Mouse (Mus musculus) lung, postnatal 25 days (tissue): ENCODE data around the gene Gm614.

Experiments used
- DNase-seq: peaks from one replicate; pipeline ENCODE4 v3.0.0; 2022; ENCODE audit warnings: low spot score

Gm614 gene

DNA sequence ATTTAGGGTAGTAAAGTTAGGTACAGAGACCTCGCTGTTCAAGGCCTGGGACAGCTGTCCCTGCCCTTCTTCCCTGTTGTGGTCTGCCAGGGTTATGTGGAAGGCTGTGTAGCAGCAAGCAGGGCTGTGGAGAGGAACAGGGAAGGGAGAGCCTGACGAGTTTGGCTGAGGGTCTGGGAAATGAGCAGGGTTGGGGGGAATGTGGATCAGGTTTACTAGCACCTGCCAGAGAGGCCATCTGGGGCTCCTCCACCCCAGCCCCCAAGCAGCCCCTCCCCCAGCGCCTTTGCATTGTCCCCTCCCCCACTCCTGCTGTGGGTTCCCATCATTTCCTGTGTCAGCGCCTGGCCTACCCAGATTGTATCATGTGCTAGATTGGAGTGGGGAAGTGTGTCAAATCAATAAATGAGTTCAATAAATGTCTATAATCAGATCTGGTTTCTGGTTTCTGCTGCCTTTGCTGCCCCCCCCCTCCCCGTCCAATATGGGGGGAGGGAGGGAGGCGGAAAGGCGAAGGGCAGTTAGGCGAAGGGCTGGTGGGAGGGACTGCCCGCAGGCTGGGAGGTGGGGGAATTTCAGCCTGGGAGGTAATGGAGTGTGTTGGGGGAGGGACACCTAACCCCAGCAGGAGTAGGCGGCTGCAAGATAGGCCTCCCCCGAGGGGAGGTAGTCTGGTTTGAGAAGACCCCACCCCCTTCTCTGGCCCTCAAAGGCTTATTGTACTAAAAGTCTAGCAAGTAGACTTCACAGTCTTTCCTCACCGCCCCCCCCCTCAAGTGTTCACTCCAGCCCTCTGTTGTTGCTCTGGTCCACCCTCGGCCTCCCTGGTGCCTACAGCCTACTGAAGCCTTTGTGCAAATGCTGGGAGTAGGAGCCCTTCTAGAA, 3.1 kb downstream of the Gm614 start:
- no peak for DNase-seq

DNA sequence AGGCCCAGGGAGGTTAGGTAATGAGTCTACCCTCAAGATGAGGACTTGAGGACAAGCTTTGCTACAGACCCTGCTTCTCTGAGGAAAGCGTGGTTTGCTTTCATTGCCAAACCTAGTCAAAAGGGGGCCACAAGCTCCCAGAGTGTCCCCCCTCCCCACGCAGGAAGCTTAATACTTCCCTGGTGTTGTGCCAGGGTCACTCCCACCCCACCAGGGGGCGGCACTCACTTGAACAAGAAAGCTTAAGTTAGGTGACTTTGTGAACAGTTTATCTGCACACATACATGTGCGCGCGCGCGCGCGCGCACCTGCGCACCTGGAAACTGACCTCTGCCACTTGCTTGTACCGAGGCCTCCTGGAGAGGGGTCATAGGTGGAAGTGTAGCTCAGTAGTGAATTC, 7.2 kb downstream of the Gm614 start:
- no peak for DNase-seq

DNA sequence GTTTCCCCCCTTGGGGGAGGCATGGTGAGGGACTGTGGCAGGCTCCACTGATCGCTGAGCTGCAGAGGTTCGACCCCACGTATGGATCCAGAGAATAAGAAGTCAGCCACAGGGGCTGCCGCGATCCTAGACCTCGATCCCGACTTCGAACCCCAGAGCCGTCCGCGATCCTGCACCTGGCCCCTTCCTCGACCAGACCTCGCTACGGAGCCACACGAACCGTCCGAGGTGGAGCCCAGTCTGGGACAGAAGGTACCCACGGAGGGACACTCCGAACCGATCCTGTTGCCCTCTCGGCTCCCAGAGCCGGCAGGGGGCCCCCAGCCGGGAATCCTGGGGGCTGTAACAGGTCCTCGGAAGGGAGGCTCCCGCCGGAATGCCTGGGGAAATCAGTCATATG, 9.1 kb downstream of the Gm614 start:
- DNase-seq = no peak

DNA sequence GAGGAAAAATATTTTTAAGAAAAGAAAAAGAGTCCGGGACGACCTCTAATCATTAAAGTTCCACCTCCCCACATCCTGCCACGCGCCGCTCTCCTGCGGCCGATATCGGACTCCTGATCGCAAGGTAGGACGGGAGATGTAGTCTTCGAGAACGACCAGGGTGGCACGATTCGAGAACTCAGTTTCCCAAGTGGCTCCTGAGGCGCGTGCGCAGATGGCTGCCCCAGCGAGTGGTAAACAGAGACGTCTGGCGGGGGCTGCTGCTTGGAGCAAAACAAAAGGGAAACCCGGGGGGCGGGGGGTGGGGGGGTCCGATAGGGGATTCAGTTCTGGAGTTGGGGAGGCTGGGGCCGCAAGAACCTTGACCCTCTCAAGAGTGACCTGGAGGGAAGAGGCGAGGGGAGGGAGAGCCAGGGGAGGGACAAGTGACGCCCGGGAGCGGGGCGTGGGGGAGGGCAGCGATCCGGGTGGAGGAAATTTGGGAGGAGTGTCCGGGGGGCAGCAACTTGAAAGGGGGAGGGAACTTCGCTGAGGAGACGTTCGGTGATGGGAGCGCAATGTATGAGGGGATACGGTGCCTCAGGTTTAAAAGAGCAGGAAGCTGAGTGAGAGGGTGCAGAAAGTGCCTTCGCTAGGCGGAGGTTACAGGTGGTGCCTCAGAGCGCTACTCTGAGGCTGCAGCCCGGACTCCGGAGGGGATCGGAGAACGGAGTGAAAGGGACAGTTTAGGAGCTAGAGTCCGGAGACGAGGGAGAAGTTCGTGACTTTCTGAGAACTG, 9.7 kb downstream of the Gm614 start, which contains the start of gene Foxo4:
Gene Foxo4, plus strand, starts transcription at position 577 of the 778 bp plus-strand sequence.
- DNase-seq = peak; percentile 92

DNA sequence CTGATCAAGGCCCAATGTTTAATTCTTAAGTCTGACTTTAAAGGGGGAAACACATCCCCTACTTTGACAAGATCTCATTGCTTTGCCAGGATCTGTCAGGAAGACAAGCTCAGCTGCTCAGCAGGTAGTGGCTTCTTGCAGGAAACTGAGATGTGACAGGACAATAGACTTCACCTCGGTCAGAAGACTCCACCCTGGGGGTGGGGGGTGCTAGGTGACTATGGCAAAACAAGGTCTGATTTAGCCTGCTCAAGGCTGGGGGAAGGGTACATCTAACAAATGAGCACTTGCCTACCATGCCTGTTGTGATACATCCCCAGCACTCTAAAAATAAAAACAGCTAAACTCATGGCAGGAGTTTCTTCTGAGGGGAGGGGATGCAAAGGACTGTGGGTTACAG, 18.8 kb downstream of the Gm614 start:
- no peak for DNase-seq

DNA sequence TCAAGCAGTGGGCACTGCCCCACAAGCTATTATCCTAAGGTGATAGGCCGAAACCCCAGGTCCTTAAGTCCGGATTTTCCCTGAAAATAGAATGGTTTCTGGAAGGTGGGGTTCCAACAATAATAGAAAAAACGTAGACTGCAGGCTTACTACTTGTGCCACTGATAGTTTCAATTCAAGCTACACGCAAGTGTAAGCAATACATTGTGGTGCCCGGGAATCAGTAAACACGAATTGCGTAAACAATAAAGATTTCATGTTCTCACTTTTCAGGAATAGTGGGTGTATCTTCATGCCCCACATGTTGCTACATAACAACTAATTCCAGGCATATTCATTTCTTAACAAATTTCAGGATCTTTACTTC, 41.0 kb downstream of the Gm614 start:
- DNase-seq = no peak

DNA sequence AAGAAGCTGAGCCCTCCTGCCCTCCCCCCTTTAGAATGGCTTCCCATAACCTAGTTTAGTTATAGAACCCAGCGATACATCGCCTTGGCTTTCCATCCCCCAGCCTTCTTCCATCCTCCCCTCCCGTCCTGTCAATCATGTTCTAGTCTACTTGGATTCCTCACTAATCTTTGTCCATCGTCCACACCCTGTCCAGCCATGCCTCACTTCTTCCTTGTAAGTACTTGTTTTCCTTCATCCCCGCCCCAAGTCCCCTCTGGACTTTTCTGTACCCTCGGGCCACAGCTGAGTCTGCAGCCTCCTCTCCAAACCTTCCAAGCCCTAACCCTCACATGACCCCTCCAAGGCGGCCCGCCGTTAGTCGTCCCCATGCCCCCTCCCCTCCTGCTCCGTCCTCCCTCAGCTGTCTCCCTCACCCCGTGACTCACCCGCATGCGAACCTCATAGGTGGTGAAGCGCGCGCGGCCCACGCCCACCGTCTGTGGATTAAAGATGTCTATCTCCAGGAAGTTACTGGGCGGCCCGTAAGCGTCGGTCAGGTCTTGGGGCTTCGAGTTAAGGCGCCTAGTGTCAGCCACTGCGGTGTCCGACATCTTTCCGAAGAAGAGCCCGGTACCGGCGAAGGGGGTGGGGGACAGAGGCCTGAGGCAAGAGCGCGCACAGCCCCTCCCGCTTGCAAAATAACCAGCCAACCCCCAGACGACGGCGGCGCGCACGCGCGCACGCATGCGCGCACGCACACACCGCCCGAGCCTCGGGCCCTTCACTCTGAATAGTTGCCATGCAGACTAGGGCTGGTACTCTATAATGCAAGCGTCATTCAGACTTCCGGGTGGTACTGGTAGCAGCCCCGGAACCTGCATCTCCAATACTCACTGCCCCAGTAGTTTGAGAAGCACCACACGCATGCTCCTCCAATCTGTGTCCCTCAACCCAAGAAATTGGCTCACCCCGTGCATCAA, 41.7 kb downstream of the Gm614 start, which contains the start of gene Snx12:
Gene Snx12, minus strand, starts transcription at position 730 of the 962 bp plus-strand sequence.
- peak; percentile 89 for DNase-seq
